Mouse (Mus musculus) liver, postnatal 0 days (tissue): ENCODE measurements around the gene Twnk.

ENCODE experiments used
- CTCF ChIP-seq: sonication (generic); IDR thresholded peaks from 2 replicates; pipeline ENCODE4 v1.5.1; 2016; ENCODE audit warnings: antibody characterized with exemption, low read depth
- EP300 ChIP-seq: IDR thresholded peaks from 2 replicates; pipeline ENCODE4 v1.6.1; 2016; ENCODE audit warnings: antibody characterized with exemption, low read depth, mild to moderate bottlenecking

- no peak for TF ChIP-seq CTCF
- no peak for TF ChIP-seq EP300
Measured at GRCm38 (mm10) chr19:45053451-45053850, 48.0 kb downstream of the Twnk start.
